Mouse (Mus musculus): ENCODE measurements around the gene Tfap2e. TPM values are rescaled to one million over a fixed set of nuclear protein-coding genes. Genes with fewer than 3 reads are reported as not detected.

Gene Tfap2e
- total RNA-seq, 1 experiment from 2014 or later, result not detected

DNA sequence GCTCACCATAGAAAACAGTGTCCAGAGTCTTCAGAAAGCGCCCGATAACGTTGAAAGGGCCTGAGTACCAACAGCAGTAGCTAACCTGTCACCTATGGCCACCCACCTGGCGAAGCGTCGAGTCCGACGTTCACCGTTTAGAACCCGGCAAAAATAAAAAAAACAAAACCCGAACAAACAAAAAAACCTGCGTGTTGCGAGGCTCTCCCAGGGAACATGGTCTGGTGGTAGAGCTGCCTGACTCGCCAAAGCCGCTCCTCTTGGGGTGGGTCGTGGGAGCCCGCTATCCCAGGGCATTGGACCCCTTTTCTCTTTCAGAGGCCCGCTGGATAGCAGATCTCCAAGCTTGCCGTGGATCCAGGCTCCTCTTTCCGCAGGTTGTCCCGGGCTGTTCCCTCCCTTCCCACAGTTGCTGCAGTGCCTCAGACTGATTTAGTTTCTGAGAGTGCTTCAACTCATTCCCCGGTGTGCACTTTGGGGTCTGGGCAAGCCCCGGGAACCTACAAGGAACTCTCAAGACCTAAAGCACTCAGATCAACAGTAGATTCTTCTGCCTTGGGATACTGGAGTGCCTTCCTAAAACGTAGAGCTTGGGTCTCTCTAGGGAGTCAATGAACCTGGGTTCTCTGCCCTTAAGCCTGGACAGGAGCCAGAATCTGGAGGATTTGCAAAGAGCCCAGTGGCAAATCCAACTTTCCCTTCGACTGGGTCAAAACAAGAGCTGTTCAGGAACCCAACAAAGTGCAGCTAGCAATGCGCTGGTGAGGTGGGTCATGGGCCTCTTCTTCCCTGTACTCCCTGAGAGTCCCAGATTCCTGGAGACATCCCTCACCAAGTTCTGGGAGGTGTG is 3.3 kb downstream of the Tfap2e start:
- no peak for ATAC-seq (replicated peaks; ENCODE audit: low read depth, poor library complexity, severe bottlenecking)

DNA sequence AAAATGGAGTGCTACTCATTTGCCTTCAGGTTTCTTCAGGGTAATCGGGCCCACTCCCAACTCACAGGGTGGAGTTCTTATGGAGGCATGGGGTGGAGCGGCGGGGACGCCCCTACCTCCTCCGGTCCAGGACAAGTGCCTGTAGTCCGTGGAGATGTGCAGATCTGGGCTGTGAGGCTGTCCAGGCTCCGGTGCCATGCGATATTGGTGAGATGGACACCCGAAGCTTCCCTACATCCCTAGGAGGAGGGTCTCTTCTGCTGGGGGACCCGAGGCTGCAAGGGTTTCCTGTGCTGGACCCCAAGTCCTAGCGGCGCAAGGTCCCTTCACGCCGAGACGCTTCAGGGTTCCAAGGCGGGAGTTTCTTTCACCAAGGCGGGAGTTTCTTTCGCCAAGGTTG is 3.9 kb downstream of the Tfap2e start:
- no peak for ATAC-seq (replicated peaks; ENCODE audit: low read depth, poor library complexity, severe bottlenecking)

DNA sequence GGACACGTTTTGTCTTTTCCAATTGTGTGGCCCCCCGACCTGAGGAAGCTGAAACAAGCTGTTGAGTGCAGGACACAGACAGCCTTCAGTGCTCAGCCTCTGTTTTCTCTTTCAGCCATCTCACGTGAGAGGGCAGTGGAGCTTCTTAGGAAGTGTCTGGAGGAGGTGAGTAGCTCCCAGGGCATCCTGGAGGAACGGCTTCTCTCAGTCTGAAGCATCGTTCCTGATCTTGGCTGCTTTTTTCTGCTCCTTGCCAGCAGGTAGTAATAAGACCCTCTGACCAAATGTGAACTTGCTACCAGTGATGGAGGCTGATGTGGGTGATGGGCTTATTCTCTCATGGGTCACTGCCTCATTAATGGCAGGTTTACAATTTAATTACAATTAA is 28.6 kb downstream of the Tfap2e start:
- ATAC-seq (replicated peaks; ENCODE audit: low read depth, poor library complexity, severe bottlenecking), result no peak

DNA sequence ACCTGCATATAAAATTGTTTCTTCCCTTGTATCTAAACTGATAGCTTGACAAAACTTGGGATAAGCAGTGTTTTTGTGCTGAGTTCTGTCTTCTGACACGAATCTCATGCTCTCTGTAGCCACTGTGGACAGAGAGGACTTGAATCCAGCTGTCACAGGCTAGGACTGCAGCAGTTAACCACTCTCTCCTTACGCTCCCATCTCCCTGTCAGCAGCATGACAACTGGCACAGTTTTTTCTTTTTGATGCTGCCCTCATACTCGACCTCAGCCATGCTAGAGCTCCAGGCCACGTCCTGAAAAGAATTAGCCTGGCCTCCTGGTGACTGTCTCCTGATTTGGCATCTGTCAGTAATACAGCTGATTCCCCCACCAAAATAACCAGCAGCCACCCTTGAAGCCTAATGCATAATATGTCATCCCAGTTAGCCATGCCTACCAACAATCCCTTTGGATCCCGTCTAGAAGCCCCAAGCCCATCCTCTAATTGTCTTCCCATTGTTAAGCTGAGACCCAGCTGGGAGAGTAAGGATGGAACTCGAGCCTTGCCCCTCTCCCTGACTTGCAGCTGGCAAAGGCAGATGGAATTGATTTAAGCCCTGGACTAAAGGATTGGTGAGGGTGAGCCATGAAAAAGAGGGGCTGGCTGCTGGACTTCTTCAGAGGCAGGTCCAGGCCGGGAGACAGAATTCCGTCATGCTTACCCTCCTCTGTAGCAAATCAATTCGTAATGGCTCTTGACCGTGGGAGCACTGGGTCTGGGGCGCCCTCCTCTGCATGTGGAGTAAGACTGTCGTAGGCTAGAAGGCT is 29.2 kb downstream of the Tfap2e start:
- no peak for ATAC-seq (replicated peaks; ENCODE audit: low read depth, poor library complexity, severe bottlenecking)

DNA sequence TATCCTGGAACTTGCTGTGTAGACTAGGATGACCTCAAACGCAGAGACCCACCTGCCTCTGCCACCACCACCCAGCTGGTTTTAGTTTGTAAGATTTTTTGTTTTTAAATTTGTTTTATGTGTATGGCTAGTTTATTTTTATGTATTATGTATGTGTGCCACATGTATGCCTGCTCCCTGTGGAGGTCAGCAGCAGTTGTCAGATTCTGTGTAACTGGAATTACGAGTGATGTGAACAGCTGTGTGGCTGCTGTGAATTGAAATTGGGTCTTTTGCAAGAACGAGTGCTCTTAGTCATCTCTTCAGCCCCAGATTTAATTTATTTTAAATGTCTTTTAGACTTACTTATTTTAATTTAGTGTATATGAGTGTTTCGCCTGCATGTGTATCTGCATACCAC is 39.1 kb downstream of the Tfap2e start:
- ATAC-seq (replicated peaks; ENCODE audit: low read depth, poor library complexity, severe bottlenecking), result no peak

DNA sequence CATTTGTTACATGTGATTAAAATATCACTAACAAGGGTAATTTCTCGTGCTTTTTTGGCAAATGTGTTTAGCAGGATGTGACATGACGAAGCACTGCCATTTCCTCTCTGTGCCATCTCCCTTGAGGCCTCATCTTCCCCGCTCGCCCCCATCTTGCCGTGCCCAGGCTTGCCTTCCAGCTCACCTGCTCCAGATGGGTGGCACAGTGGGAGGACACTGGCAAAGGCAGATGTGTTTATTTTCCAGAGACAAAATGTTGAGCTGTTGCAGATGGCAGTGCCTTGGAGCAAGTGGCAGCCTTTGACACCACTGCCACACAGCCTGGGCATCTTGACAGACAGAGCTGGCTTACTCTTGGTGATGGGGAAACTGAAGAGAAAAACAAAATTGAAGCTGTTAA is 43.0 kb downstream of the Tfap2e start:
- ATAC-seq (replicated peaks; ENCODE audit: low read depth, poor library complexity, severe bottlenecking), result no peak

DNA sequence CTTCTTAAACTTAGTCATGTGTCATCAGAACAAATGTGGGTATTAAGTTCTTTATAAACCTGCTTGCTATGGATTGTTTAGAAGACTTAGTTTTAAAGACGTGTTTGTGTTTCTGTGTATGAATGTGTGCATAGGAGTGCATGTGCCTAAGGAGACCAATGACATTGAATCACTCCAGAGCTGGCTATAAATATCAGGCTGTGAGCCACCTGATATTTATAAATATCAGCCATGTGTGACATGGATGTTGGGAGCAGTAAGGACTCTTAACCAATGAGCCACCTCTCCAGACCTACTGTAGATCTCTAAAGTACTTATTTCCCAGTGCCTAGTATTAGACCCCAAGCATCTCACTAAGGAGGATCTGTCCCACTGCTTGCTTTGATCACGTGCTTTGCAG is 46.6 kb downstream of the Tfap2e start:
- no peak for ATAC-seq (replicated peaks; ENCODE audit: low read depth, poor library complexity, severe bottlenecking)

DNA sequence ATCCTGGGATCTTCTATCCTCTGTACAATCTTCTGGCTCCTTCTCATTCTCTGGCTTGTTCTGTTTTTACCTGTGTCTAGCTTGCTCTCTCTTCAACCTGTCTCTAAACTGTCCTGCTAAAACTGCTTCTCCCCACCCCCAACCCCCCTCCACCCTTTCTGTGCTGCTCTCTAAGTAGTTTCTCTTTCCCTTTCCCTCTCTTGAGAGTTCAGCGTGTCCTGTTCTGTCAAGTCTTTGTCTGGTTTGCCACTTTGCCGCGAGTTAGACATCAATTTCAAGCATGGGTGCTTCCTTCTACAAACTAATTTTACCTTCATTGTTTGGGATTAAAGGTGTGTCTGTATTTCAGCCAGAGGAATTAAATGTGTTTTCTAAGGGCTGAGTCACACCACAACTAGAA is 53.0 kb downstream of the Tfap2e start:
- ATAC-seq (replicated peaks; ENCODE audit: low read depth, poor library complexity, severe bottlenecking), result no peak

DNA sequence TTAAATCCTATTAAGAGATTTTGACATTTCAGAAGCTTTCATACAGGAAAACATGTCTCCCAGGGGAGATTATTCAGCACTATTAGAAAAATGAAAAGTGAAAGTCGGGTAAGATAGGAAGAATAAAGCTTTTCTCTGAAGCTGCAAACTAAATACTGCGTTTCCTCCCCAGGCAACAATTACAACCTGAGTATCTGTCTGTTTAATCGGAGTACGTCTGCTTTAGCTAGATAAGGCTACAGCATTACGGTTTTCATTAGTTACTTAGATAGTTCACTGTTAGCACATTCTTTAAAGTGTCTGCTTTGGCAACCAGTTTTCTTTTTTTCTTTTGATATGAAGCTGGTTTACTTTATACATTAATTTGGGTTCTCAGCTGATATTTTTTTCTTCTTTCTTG is 53.7 kb downstream of the Tfap2e start:
- no peak; the same call in 1 of the 2 replicates for ATAC-seq (replicated peaks; ENCODE audit: low read depth, poor library complexity, severe bottlenecking)

DNA sequence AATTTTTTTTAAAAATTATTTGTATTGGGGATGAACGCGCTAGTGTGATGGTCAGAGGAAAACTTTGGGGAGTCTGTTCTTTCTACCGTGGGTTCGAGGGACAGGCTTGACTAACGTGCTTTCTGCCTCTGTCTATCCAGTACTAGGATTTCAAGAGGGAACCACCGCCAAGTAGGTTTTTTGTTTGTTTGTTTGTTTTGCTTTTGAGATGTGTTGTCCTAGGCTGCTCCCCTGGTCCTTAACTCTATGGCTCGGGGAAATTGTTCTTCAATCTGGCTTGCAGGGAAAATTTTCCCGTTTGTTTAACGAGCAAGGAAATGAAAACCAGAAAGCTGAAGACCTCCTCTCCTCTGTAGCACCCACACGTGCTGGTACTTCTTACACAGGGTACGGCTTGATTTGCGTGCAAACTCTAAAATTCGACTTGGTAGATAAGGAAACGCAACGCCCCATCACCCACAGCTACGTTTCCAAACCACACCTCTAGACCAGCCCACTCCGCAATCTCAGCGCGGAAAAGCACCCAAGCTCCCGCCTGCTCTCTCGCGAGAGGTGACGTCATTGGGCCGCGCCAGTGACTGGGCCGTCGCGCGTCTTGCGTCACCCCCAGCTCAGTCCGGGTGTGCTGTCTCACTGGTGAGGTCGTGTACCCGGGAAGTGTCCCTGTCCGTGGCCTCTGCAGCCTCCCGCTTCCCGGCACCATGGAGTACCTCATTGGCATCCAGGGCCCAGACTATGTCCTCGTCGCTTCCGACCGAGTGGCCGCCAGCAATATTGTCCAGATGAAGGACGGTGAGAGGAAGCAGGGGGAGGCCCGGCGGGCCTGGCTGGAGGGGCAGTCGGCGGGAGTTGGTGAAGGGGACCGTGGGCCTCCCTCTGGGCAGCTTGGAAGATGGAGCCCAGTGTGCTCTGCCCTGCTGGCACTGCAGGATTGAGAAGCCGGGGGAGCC is 58.7 kb downstream of the Tfap2e start, which contains the start of gene Psmb2:
TSS of gene Psmb2 (plus strand) at position 577 of the 950 bp plus-strand sequence.
- peak; percentile 97 for ATAC-seq (replicated peaks; ENCODE audit: low read depth, poor library complexity, severe bottlenecking)

DNA sequence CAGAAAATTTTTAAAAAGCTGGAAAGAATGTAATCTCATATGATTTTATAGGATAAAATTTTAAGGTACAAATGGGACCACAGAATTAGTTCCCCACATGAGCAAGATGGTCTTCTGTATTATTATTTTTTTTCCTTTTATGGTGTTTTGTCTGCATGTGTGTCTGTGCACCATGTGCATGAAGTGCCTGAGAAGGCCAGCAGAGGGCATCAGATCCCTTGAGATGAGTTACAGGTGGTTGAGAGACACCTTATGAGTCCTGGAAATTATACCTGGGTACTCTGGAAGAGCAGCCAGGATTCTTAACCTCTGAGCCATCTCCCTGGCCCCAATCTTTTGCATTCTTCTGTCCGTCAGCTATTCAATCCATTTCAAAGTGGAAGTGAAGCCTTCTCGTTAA is 69.0 kb downstream of the Tfap2e start:
- no peak for ATAC-seq (replicated peaks; ENCODE audit: low read depth, poor library complexity, severe bottlenecking)

Other genes starting within 250 kb of the Tfap2e start
- 3.4 and 4.7 TPM in 2 replicates for gene Ago4, start 202.8 kb downstream of the Tfap2e start, total RNA-seq (2017)
- gene Clspn, start 179.3 kb downstream of the Tfap2e start, total RNA-seq (2017), result 85.0 and 136 TPM in 2 replicates
- gene 5730409E04Rik, start 126.4 kb downstream of the Tfap2e start, total RNA-seq (2017), result 2.8 and 4.0 TPM in 2 replicates
- 123 and 134 TPM in 2 replicates for gene Psmb2, start 58.6 kb downstream of the Tfap2e start, total RNA-seq (2017)
- gene Ncdn, start 17.2 kb upstream of the Tfap2e start, total RNA-seq (2017), result 6.5 and 10.0 TPM in 2 replicates
- gene AU040320, start 17.3 kb upstream of the Tfap2e start, total RNA-seq (2017), result 13.3 and 28.6 TPM in 2 replicates
- 40.8 and 57.0 TPM in 2 replicates for gene Zmym4, start 231.9 kb upstream of the Tfap2e start, total RNA-seq (2017)

All from common myeloid progenitor, adult 5-6 weeks (primary cell).